Mouse (Mus musculus): ENCODE measurements around the gene Plekha5. TPM values are rescaled to one million over a fixed set of nuclear protein-coding genes. Genes with fewer than 3 reads are reported as not detected.
"Not testable (repeated sequence)": the region's sequence is repeated elsewhere in the genome, so short reads cannot be mapped to it uniquely, and the experiment has no call there.

Gene Plekha5
- polyA plus RNA-seq, 1 experiment, result 28.7 TPM

DNA sequence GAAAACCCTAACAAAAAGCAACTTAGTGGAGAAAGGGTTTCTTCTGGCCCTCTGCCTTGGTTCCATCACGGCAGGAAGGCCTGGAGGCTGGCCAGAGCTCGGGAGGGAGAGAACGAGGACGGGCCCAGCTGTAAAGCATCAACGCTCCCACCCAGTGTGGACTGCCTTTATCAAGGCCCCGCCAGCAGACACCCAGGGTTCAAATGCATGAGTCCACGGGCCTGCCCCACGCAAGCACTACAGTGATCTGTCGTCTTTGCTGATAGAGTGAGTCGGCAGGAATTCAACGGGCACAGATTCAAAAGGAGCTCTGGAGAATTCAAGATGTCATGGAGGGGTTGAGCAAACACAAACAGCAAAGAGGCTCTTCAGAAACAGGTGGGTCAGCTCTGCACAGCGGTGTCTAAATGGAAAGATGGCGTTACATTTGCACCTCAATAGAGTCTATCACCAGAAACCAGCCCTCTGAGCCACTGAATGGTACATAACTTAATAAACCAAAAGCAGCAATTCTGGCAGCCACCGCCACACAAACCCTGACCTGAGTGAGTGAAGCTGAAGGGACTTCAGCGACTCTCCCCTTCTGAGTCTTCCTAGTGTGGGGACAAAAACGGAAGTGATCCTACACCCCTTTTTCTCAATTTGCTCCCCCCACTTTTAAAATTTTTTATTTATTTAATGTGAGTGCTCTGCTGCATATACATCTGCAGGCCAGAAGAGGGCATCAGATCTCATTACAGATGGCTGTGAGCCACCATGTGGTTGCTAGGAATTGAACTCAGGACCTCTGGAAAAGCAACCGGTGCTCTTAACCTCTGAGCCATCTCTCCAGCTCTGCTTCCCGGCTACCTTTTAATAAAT is 153.3 kb downstream of the Plekha5 start:
- no peak for DNase-seq (ENCODE audit: low read depth)

DNA sequence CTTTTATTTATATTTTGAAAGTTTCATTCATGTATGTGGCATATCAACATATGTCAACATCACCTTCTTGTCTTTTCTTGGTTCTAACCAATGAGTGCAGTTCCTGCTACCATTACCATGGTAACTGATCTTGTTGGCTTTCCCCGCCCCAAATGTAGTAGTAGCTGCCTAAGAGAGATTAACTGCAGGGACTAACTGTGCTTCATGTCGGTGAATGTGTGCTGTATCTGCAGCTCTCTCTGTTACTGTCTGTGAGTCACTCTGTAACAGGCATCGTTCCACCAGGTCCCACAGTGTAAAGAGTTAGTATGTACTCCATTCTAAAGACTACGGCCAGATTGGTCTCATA is 153.9 kb downstream of the Plekha5 start:
- DNase-seq (ENCODE audit: low read depth), result no peak

DNA sequence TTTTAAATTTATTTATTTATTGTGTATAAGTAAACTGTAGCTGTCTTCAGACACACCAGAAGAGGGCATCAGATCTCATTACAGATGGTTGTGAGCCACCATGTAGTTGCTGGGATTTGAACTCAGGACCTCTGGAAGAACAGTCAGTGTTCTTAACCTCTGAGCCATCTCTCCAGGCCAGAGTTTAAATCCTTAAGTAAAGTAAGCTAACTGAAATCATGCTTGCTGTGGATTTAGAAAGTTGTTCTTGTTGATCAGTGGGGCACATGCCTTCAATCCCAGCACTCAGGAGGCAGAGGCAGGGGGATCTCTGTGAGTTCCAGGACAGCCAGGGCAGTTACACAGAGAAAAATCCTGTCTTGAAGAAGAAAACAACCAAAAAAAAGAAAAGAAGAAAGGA is 155.1 kb downstream of the Plekha5 start:
- not testable (repeated sequence) for DNase-seq (ENCODE audit: low read depth)

DNA sequence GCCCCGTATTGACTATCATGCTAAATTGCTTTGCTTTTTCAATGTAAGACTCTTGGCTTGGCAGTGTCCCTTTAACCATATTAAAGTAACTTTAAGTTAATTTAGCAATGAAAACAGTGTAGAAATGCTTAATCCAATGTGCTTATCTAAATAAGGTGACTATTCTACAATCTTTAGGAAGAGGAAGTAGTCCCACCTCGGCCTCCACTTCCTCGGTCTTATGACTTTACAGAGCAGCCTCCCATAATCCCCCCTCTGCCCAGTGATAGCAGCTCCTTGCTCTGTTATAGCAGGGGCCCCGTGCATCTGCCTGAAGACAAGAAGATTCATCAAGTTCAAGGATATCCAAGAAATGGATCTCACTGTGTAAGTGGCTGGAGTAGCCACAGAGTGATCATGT is 156.3 kb downstream of the Plekha5 start:
- no peak for DNase-seq (ENCODE audit: low read depth)

DNA sequence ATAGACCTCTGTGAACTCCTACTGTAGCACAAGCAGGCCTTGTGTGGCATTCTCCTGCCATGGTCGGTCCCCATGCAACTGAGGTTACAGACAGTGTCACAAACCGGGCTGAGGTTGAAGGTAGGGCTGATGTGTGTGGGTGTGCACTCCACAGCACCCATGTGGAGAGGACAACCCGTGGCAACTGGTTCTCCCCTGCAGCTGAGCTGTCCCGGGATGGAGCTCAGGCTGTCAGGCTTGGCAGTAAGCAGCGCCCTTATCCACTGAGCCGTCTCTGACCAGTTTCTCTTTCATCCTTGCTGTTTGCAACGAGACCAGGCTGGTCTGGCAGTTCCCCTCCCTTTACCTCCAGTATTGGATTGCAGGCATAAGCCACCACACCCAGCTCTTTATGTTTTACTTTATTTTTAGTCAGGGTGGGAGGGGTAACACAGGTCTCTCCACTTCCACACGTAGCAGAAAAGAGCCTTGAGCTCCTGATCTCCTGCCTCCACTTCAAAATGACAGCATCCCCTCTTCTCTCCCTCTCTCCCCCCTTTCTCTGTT is 162.9 kb downstream of the Plekha5 start:
- DNase-seq (ENCODE audit: low read depth), result no peak

DNA sequence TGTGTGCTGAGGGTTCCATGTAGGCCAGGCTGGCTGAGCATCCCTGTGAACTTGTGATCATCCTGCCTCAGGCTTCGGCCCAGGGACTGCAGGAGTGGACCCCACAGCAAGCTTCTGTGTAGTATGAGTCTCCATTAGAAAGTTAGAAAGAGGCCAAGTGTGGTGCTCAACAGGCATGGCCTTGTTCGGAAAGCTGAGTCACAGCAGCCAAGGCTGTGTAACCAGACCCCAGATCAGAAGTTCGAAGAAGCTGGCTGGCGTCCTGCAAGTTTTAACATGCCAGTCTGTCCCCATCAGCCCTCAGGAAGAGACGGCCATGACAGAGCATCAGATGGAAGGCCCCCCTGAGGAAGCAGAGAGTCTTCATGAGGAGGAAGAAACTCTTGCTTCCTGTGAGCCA is 167.5 kb downstream of the Plekha5 start:
- no peak for DNase-seq (ENCODE audit: low read depth)

DNA sequence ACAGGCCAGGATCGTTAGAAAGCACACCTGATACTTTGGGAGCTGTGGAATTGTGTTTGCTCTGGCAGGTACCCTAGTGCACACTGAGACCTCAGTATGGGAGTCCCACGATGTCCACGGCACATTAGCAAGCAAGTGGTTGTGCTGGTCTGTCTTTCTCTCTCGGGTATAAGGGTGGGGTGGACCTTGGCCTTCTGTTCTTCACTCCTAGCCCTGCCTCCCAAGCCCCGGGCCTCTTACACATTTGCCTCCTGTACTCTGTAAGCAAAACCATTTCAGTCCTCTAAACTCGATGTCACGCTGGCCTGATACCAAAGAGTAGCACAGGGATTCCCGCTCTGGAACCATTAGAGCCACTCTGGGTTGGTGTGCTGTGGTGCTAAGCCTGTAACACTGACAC is 168.9 kb downstream of the Plekha5 start:
- no peak for DNase-seq (ENCODE audit: low read depth)

DNA sequence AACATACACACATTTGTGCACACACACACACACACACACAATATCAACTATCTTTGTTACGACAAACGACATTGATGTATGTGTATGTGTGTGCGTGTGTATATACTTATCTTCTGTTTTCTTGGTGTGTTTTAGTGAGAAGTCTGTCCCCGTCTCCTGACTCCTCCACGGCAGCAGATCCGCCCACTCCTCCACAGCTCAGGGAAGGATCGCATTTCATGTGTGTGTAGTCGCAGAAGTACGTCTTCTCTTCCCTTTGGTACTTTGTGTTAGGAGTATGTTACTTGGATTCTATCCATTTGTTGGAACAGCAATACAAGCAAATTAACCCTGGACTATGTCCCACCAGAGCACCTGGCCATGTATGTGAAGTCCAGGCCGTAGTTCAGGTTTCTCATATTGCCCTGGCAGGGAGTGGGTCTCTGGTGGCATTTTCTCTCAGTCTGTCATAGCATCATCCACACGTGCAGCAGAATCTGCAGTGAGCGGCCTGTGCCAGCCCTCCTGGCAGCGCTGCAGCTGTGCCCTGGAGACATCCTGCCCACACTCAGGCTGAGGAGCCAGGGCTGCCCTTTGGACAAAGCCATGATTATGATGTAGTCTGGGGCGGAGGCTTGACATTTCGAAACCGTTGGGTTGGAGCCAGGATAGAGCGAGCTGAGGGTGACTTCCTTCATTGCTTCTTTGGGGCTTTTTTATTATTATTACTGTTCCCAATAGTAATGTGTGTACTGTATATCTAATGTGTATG is 169.7 kb downstream of the Plekha5 start:
- DNase-seq (ENCODE audit: low read depth), result peak; percentile 42

DNA sequence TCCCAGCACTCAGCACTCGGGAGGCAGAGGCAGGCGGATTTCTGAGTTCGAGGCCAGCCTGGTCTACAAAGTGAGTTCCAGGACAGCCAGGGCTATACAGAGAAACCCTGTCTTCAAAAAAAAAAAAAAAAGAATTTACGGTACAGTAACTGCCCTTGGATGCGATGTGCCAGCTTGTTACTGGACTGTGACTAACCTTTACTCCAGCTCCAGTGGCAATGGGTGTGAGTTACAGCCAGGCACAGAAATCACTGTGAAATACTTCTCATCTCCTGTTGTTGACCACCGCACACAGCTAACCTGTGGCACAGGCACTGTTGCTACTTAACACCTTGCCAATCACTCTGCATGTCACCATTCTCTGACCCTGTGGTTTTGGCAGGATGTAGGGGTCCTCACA is 171.7 kb downstream of the Plekha5 start:
- DNase-seq (ENCODE audit: low read depth), result not testable (repeated sequence)

DNA sequence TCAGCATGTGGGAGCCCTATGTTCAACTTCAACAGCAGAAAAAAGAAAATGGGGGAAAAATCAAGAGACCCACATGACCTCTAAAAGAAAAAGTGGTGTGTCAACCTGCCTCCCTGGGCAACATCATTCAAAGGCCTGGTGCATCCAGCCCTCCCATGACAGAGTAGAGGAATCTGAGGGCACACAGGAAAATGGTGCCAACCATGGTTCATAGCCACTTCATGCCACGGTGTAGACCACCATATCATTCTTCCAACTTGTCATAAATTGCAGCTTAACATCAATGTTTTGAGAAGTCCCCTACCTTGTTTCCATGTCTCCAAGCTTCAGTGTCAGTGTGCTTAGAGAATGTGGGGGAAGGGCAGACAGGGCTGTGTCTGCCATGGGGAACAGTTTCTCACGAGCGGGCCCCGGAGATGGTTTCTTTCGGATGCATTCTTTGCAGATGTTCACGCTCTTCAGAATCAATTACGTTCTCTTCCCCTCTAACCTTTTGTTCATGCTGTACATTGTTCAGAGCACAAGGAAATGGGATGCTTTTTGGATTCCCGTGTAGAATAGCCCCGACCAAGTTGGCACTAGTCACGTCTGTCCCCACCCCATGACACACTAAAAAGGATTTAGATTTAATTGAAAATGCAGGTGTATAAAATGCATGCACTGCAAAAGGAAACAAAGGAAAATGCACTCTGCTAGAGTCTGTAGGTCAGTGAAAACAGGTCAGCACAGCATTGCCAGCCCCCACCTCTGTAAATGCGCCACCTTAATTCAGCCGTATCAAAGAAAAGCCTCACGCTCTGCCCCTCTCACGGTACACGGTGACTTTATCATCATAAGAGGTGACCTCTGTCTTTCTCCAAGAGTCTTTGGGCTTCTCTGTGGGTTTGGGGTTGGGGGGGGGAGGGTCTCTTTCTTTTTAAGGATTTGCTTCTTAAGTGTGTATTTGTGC is 173.8 kb downstream of the Plekha5 start:
- DNase-seq (ENCODE audit: low read depth), result no peak

DNA sequence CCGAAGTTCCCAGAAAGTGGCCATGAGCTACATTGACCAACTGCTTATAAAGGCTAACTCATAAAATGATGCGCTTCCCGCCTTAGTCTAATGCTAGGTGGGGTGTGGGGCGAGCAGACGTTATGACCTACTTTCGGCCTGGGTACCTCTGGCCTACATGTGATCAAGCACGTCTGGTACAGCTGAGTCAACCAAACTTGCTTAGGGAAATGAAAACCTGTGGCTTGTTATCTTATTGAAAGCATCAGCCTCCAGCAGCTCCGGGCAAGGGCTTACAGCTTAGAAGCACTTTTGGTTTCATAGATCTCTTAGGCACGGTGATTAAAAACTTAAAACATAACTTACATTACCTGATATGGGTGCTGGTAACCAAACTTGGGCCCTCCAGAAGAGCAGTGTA is 174.7 kb downstream of the Plekha5 start:
- DNase-seq (ENCODE audit: low read depth), result no peak

DNA sequence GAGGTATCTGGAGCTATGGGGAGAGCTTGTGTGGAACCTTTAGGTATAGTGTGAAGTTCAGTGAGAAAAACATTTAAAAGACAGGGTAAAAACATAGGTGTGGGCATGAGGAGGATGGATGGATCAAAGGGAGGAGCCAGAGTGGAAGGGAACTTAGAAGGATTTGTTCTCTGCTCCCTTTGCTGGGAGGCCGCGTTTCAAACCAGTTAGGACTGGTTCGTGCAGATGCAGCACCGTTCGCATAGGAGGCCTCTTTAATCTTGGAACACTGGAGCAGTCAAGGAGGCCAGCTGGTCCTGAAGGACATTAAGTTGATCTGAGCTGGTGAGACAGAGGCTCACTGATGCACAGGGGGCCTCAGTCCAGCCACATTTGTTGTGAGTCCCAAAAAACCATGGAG is 175.5 kb downstream of the Plekha5 start:
- DNase-seq (ENCODE audit: low read depth), result no peak

DNA sequence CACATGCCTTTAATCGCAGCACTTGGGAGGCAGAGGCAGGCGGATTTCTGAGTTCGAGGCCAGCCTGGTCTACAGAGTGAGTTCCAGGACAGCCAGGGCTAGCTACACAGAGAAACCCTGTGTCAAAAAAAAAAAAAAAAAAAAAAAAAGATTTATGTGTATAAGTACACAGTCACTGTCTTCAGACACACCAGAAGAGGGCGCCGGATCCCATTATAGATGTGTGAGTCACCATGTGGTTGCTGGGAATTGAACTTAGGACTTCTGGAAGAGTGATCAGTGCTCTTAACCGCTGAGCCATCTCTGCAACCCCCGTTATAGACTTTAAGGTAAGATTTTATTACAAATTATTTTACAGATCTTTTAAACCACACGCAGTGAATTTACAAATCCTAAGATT is 176.8 kb downstream of the Plekha5 start:
- not testable (repeated sequence) for DNase-seq (ENCODE audit: low read depth)

DNA sequence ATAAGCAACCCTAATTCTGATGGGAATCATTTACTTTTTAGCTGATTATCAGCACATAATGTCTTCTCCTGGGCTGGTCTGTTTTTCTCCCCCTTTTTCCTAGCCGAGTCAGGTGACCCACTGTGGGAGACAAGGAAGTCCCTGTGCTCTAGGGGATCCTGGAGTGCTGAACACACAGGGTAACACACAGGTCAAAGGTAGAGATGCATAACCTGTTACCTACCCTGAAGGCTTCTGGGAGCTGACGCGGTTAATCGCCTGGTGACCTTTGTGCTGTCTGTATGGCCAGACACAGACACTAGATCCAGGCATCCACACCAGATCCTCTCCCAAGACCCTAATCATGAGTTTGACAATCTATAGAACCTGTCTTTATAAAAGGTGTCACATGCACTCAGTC is 177.3 kb downstream of the Plekha5 start:
- DNase-seq (ENCODE audit: low read depth), result no peak

DNA sequence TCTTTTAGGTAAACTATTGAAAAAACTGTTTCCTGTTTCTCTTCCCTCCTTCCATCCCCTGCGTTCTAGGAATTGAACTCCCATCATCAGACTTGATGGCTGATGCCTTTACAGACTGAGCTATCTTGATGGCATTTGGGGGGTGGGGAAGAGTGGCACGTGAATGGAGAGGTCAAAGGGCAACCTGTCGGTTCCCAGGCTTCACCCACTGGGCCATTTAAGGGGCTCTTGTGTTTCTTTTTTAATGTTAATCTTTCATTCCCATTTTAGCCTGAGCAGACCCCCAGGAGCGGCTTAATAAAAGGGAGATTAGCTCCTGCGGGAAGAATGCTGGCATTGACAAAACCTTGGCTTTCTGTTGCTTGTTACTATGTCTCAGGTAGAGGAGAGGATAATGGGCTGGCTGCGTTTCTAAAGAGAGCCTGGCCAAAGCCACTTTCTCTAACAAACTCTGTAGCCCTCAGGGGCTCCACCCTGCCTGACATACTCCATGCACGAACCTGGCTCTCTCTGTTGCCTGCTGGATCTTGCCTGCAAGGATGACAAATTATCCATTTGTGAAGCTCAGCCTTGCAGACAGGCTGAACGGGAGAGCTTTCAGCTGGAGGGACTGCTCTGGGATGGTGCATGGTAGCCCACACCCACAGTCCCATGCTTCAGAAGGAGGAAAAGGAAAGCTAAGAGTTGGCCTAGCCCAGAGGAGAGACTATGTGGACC is 179.5 kb downstream of the Plekha5 start:
- DNase-seq (ENCODE audit: low read depth), result no peak

DNA sequence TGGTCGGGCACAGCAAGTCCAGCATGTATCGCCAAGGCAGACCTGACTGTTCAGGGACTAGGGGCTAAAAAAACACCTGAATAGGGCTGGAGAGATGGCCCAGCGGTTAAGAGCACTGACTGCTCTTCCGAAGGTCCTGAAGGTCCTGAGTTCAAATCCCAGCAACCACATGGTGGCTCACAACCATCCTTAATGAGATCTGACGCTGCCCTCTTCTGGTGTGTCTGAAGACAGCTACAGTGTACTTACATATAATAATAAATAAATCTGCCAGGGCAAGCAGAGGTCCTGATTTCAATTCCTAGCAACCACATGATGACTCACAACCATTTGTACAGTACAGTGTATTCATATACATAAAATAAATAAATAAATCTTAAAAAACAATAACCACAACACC is 181.3 kb downstream of the Plekha5 start:
- not testable (repeated sequence) for DNase-seq (ENCODE audit: low read depth)

DNA sequence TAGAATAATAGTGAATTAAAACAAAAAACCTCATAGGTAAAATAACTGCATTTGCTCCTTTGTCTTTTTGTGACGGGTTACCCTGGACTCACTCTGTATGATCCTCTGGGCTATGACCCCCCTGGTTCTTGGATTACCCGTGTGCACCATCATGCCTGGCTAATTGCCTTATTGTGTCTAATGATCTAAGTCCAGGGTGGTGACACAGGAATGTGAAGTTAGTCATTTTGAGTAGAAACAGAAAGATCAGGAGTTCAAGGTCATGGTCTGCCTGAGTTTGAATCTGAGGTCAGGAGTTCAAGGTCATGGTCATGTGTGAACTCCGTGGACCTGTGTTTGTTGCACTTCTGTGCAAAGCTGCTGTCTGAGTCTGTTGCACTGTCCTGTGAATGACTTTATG is 181.9 kb downstream of the Plekha5 start:
- DNase-seq (ENCODE audit: low read depth), result no peak

DNA sequence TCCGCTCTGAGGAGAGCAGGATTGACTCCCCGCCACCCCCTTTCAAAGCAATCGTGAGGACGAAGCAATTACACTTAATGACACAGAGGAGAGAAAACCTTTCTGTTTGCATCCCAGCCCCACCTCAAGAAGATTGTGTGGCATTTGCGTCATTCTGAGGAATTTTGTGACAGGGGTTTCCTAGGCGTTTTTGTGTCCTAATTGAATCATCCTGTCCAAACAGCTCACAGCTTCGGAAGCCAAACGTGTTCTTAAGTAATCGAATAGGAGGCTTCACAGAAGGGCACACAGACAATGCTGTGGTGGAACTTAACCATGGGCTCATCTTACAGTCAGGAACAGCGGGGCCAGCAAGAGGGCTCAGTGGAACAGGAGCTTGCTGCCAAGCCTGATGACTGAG is 182.7 kb downstream of the Plekha5 start:
- DNase-seq (ENCODE audit: low read depth), result no peak

DNA sequence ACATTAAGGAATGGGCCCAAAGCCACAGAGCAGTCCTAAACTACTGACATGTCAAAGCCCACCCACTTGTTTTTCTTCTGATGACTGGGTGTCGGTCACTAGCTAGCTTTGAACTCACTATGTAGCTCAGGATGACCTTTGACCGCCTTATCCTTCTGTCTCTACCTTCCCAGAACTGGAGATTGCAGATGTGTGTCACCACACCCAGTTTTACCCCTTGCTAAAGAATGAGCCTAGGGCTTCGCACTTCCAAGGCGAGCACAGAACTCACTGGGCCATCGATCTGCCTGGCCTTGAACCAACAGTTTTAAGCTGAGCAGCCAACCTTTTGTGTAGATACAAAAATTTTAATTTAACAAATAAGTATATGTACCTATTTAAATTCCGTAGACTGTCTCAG is 184.8 kb downstream of the Plekha5 start:
- DNase-seq (ENCODE audit: low read depth), result no peak

DNA sequence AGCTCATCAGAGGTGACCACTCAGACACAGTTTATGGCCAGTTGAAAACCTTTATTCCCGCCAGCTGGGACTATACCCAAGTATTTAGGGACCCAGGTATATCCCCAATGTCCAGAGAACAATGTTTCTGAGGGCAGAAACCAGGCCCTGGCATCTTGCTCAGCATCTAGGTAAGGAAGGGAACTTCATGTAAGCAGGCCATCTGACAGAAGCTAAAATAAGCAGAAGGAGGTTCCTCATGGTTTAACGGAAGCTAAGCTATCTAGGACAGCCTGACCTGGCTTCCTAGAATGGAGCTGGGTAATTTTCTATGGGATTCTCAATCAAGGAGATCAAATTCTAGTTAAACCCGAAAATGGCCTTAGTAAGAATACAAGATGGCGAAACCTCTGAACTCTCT is 185.7 kb downstream of the Plekha5 start:
- DNase-seq (ENCODE audit: low read depth), result no peak

DNA sequence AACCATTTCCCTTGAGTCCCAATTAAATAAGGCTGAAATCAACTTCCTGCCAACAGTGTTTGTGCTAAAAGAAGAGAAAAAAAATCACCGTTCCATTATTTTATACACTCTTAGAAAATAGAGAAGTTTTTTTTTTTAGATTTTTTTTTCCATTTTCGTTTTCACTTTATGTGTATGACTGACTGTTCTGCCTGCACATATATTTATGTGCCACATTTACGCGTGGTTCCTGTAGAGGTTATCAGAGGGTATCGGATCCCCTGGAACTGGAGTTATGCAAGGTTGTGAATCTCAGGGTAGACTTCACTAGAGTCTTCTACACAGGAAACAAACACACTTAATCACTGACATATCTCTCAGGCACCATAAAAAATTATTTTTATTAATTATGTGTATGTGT is 186.3 kb downstream of the Plekha5 start:
- DNase-seq (ENCODE audit: low read depth), result no peak
